Mouse (Mus musculus) ovary, postnatal 36 days (tissue): ENCODE data around the gene Ltbp2.

ENCODE experiments used
- DNase-seq: peaks from one replicate; pipeline ENCODE4 v3.0.0; 2022; ENCODE audit warnings: low spot score, mixed read lengths

The Ltbp2 gene

GRCm38 (mm10) chr12:84805228-84805842 lies 71.0 kb downstream of the Ltbp2 start:
- DNase-seq: no peak

DNA sequence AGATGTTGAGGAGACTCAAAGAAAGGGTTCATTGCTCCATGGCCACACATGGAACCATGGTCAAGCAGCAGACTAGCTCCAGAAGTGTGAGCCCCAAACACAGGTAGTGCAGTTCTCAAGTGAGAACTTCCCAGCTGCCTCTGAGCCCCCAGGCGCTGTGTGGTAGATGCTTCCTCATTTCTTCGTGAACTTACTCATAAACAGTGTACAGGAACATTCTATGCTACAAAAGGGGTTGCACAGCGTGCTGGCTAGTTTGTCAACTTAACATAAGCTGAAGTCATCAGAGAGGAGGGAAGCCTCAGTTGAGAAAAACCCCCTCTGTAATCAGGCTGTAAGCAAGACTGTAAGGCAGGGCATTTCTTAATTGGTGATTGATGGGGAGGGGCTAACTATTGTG lies 73.7 kb downstream of the Ltbp2 start:
- no peak for DNase-seq

DNA sequence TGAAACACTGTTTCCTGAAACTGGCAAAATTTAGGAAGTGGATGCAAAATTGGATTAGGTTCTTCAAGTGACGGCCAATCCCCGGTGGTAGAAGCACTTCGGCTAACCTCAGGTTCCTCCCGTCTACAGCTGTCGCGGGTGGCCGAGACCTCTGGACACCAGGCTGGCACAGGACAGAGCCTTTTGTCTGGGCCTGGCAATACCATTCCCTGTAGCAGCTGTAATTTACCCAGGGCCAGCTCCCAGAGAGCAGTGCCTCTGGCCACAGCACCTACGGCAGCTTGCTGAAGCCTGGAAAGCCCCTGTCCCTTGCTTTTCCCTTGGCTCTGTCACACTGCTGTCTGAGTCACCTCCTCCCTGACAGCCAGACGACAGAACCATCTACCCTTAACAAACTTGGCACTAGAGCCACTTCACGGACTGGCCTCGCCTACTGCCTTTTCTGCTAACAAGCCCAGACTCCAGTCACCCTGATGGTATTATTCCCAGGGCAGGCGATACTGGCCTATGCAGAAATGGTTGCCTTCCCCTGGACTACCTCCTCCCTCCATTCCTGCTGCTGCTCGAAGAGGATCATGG lies 74.7 kb downstream of the Ltbp2 start:
- no peak for DNase-seq

DNA sequence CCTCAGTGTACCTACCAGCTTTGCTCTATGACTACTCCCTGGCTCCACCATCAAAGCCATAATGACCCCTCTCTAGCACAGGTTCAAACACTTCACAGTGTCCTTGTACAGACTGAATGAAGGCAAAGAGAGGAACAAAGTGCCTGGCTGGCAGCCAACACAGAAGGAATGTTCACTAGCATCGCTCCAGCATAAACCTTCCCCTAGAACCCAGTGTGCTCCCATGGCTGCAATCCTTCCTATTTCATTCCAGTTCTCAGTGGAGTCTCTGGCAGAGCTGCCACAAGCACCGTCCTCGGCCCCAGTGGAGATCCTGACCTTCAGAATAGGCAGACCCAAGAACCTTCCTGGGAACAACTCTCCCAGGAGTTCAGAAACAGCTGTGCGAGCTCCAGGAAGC lies 75.9 kb downstream of the Ltbp2 start:
- DNase-seq: peak; percentile 31

DNA sequence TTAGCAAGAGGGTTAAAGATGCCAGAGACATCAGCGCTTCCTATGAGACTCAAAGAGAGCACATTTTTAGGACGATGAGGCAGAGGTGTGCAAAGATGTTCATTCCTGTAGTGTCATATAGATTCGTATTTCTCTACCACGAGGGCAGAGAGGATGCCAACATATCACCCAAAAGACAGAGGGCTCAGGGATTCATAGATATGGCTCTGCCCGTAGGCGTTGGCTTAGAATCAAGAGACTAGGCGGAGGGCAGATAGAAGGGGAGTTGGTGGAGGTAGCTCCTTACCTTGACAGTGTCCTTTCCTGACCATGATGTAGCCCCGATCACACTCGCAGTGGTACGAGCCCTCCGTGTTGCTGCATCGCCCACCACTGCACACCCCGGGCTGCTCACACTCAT lies 77.2 kb downstream of the Ltbp2 start:
- no peak for DNase-seq

DNA sequence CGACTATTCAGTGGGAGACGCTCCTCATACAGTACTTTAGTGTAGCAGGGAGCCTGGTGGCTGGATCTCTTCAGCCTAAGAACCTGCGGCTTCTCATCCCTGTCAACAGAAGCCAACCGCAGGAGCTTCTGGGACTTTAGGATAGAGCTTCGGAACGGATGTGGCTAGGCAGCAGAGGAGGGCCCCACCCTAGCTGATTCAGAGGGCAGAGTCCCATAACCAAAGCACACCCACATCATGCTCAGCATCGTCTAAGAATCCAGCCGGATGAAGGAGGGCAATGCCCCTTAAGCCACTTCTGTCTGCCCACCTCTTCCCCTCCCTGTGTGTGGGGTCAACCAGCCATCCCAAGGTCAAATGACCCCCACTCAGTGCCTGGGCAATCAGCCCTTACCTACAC lies 81.7 kb downstream of the Ltbp2 start:
- DNase-seq: no peak

GRCm38 (mm10) chr12:84792629-84793028 lies 83.7 kb downstream of the Ltbp2 start:
- no peak for DNase-seq

GRCm38 (mm10) chr12:84790853-84791252 lies 85.5 kb downstream of the Ltbp2 start:
- no peak for DNase-seq

- no peak for DNase-seq
Measured at GRCm38 (mm10) chr12:84786091-84786490, 90.2 kb downstream of the Ltbp2 start.

DNA sequence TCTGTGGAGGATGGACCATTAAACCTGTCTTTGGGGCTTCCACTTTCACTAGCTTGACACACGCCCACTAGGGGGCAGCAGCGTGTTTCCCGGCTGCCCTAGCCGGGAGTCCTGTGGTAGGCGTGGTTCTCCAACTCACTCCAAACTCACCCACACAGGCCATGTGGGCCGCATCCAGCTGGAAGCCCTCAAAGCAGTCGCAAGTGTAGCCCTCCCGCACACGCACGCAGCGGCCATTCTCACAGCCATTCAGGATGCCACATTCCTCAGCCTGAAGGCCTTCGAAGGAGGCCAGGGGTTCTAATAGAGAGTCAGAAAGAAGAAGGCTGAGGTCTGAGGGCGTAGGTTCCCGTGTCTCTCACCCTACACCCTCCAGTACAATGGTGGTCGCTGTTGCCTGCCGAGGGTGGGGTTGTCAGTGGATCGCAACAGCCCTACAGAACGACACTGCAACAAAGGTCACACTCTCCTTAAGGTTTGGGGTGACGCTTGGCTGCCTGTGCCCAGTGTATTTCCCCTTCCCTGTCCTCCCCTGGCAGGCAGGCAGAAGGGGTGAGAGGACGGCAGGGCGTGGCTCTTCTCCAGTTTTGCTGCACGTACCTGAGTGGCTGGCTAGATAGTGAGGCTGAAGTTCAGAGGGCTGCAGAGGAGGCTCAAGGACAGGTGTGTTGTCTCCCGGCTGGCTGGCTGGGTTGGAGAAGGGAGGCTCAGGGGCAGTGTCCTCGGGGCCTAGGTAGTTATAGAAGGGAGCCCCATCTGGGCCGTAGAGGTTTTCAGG lies 91.5 kb downstream of the Ltbp2 start:
- DNase-seq: peak; percentile 89

DNA sequence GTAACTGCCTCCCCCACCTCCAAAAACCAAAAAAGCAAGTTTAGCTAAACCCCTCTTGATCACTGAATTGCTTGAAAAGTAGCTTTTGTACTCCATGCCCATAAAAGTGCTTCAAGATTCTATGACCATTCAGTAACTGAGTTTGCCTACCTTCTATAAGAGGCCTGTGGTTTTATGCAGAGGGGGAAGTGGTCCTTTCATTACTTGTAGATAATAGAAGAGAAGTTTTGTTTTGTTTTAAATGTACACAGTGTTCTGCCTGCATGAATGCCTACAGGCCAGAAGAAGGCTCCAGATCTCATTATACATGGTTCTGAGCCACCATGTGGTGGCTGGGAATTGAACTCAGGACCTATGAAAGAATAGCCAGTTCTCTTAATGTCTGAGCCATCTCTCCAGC lies 100.1 kb downstream of the Ltbp2 start:
- no peak for DNase-seq

- DNase-seq: no peak
Measured at GRCm38 (mm10) chr12:84774376-84774775, 102.0 kb downstream of the Ltbp2 start.

DNA sequence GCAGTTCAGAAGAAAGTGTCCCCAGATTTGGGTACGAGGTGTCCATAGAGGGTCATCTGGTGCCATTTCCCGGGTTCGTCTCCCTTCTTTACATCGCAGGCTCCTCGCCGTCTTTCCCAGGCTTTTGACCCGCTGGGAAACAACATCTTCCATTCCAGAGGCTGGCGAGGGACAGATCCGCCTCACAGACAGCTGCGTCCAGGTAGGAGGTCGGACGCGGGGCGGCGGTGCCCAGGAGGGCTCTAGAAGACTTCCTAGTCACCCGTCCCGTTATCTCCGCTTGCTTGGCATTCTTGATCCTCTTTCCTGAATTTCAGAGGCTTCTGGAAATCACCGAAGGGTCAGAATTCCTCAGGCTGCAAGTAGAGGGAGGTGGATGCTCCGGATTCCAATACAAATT lies 102.9 kb downstream of the Ltbp2 start:
- DNase-seq: no peak

GRCm38 (mm10) chr12:84772726-84773441 lies 103.4 kb downstream of the Ltbp2 start, which contains the start of the genes Npc2 and Isca2:
TSS of gene Npc2 (minus strand) at chr12:84773152.
TSS of gene Isca2 (plus strand) at chr12:84773251.
- DNase-seq: peak; percentile 97

DNA sequence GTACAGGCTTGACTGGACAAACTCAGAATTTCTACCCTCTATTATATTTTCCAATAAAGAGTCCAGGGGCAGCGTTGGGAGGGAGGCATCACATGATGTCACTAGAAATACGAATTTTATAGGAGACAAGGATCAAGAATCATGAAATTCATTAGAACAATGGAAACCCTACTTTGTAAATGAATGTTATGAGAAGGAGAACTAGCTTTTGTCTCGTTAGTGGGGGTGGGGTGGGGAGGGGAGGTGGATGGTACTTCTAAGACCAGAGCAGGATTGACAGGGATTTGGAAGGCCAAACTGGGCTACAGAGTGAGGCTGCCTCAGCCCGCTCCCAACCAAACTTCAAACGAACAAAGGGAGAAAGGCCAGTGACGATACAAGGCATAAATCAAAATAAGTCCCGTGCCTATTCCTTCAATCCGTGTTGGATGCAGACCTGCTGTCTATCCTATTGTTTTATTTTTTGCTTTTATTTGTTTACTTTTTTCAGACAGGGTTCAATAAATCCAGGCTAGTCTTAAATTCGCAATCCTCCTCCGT lies 104.3 kb downstream of the Ltbp2 start:
- DNase-seq: no peak

GRCm38 (mm10) chr12:84769624-84770023 lies 106.7 kb downstream of the Ltbp2 start:
- DNase-seq: no peak

GRCm38 (mm10) chr12:84767510-84767909 lies 108.8 kb downstream of the Ltbp2 start:
- DNase-seq: no peak

- DNase-seq: no peak
Measured at GRCm38 (mm10) chr12:84766113-84766735, 110.1 kb downstream of the Ltbp2 start.

DNA sequence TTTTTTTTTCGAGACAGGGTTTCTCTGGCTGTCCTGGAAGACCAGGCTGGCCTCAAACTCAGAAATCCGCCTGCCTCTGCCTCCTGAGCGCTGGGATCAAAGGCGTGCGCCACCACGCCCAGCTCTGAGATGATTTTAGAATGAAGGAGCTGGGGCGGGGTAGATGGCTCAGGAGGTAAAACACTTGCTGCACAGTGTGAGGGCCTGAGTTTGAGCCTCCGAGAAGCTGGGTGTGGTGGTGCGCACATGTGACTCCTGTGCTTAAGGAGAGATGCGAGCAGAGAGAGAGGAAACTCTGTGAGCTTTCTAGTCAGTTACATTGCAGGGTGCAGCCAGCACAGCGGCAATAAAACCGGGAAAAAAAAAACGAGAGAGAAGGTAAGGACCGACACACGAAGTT lies 110.8 kb downstream of the Ltbp2 start:
- no peak for DNase-seq

DNA sequence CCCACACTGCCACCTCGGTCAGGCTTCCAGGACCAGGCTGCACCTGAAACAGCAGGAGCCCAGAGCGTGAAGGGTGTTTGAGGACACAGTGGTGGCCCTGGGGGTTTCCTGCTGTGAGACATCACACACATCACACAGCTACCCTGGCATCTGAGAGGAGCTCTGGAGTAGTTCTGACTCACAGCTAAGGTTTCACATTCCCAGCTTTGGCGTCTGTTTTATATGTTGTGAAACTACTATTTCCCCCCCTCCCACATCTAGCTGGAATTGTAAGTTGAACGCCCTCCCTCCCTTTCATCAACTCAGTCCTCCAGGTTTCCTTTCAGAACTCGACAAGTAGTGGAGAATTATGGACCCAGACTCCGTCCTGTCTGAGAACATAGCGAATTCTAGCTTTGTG lies 111.6 kb downstream of the Ltbp2 start:
- no peak for DNase-seq

DNA sequence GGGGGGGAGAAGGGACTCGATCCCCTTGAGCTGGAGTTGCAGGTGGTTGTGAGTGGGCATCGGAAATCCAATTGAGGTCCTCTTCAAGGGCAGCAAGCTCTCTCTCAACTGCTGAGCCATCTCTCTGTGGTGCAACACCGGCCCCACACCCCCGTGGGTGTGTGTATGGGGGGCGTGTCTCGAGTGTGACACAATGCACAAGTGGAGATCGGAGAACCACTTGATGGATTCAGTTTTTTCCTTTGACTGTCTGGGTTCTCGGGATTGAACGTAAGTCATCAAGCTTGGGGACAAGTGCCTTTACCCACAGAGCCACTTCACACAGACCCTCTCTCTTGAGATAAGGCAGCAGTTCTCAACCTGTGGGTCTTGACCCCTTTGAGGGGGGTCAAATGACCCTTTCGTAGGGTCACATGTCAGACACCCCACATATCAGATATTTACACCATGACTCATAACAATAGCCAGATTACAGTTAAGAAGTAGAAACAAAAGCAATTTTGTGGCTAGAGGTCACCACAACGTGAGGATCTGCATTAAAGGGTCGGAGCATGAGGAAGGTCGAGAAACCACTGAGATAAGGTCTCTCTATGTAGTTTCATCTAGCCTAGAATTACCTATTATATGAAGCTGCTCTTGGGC lies 112.6 kb downstream of the Ltbp2 start:
- no peak for DNase-seq
